Mouse (Mus musculus) heart, postnatal 4 days (tissue): ENCODE measurements at regions not wholly inside any gene's neighbourhood (a gene's known extent, or its start where the extent isn't known, plus 50 kb on each side); places are given as distances from the start of the nearest gene placed in this dataset.

Source experiments
- DNase-seq: peaks from one replicate; pipeline ENCODE4 v3.0.0; 2021

- no peak for DNase-seq
Measured at GRCm38 (mm10) chr4:9003891-9004290, 765.0 kb upstream of the Car8 start.

GRCm38 (mm10) chr4:9002380-9002779, 763.5 kb upstream of the Car8 start:
- DNase-seq, result no peak

GRCm38 (mm10) chr4:8998606-8999005, 759.8 kb upstream of the Car8 start:
- no peak for DNase-seq

DNA sequence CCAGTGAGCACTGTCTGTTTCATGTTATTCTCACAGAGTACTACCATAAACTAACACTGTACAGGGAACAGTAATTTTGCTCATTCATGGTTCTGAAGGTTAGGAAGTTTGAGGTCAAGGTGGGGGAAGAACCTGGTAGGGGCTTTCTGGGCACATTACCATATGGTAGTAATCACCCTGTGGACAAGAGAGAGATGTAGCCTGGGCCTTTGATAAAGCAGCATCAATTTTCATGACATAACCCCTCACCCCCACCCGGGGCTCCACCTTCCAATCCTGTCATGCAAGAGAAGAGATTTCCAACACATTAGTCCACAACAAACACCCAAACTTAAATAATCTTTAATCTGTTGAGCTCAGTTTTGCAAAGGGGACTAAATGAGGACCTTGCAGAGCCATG, 753.3 kb upstream of the Car8 start:
- DNase-seq, result no peak

GRCm38 (mm10) chr4:8990551-8990950, 751.7 kb upstream of the Car8 start:
- no peak for DNase-seq

GRCm38 (mm10) chr4:8989614-8990013, 750.8 kb upstream of the Car8 start:
- DNase-seq, result no peak

- no peak for DNase-seq
Measured at GRCm38 (mm10) chr4:8989110-8989509, 750.3 kb upstream of the Car8 start.

- DNase-seq, result no peak
Measured at GRCm38 (mm10) chr4:8988345-8988733, 749.5 kb upstream of the Car8 start.

- DNase-seq, result no peak
Measured at GRCm38 (mm10) chr4:8987544-8988344, 748.9 kb upstream of the Car8 start.

DNA sequence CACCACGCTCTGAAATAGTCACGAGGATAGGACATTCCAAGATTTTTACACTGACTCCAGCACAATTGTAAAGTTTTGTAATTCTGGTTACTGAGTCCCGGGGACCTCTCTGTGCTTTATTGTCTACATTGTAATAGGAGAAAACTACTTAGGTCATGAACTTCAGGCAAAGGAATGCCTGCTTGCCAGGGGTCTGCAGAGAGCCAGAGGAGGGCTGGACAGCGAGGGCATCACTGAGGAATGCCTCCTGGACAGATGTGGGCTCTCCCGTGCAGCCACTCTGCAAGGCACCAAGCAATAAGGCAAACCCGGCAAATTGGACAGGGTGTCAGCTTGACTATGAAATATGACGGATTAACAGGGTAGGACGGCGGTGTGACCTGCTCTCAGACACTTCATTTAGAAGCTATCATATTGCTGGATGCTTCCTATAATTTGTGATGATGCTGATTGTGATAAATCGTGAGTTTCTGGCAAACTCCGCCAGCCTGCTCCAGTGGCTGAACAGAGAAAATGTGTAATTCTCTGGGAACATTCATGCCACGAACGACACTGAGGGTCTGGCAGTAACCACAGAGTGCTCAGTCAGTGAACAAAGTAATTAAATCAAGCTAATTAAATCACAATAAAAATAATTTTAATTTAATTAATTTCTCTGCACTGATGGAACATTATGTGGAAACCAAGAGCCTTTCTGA, 747.7 kb upstream of the Car8 start:
- DNase-seq, result no peak

DNA sequence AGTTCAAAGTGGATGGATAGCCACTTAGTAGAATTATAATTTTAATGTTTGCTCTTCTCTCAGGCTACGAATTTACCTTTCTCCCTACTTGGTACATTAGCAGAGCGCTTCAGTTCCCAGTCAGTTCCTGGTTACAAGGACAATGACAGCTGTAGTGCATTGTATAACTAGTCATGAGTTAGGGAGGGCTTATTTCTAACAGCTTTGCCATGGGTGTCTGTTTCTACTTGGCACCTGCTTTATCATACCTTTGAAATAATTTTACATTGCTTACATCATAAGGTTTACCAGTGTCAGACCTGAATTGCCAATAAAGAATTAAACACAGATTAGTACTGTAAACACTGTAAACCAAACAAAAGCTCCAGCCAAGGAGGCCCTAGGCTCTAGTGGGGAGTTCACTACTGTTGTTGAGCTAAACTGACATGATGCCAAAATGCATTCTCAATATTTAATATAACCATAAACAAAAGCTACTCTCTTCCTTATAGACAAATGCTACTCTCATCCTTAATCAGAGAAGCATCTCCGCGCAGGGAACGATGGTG, 745.3 kb upstream of the Car8 start:
- DNase-seq, result no peak

DNA sequence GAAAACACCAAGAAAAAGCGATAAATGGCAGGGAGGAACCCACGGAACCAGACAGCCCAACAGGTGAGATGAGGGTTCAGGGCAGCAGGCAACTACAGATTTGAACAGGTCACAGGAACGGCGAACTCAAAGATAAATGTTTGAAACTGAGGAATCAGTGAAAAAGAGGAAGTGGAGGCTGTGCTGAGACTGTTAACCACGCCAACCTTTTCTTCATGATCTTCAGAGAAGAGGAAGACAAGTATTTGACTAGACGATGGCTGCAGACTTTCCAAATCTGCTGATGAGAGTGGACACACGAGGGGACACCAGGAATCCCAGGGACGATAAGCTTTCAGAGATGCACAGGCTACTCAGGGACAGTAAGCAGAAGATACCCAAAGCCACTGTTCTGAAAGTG, 740.1 kb upstream of the Car8 start:
- no peak for DNase-seq

GRCm38 (mm10) chr4:8969951-8970455, 731.2 kb upstream of the Car8 start:
- DNase-seq, result no peak

DNA sequence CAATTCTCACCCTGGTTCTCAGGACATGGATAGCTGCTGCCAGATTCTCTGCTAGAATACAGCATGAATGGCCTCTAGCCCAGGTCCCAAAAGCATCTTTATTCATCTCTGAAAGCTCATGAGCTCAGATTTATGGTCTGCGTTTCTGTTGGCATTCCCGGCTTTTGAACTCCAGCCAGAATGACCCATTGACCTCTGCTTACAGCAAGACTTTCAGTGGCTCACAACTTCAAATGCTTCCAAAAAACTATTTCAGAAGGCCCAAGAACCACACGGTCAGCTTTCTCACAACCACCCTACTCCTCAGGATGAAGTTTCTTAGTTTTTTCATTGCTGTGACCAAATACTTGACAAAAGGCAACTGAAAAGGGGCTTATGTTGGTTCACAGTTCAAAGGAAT, 729.9 kb upstream of the Car8 start:
- peak; percentile 13 for DNase-seq

DNA sequence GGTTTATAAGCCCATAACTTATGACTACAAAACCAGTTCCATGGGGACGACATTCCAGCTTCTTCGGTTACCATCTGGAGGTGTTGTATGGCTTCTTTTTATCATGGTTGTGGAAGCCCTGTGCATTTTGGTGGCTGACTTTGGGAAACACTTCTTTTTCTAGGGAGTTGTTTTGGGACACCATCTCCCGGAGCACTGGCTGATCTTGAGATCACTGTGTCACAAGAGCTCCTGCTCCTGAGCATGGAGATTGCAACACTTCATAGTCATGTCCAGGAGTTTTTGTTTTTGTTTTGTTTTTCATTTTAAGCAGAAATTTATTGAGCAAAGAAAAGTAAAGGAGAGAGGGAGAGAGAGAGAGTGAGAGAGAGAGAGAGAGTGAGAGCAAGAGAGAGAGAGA, 729.1 kb upstream of the Car8 start:
- no peak for DNase-seq

- DNase-seq, result peak; percentile 28
Measured at GRCm38 (mm10) chr4:8965563-8965962, 726.7 kb upstream of the Car8 start.

DNA sequence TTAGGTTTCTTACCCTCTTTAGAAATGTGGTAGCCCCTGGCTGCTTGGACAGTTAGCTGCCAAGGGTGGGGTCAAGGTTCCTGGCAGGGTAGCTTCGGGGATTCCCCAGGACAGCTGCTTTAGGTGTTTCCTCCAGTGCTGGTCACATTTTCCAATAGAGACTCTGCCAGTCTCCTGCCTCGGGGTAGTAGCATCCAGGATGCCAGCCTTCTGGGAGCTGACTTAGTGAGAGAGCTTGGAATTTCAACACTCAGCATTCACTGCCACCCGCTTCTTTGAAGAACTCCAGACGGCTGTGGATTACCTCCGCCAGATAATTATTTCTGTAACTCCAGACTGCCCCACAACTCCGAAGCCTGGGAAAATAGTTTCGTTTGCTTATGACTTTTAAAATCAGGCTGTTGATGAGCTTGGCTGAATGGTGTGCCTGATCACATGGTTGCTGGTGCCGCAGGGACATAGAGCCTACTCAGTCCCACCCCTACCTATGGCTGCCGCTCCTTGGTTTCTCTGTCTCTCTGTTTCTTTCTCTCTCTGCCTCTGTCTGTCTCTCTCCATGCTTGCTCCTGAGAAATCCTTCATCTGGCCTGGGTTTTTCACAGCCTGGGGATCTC, 724.2 kb upstream of the Car8 start:
- DNase-seq, result peak; percentile 44

DNA sequence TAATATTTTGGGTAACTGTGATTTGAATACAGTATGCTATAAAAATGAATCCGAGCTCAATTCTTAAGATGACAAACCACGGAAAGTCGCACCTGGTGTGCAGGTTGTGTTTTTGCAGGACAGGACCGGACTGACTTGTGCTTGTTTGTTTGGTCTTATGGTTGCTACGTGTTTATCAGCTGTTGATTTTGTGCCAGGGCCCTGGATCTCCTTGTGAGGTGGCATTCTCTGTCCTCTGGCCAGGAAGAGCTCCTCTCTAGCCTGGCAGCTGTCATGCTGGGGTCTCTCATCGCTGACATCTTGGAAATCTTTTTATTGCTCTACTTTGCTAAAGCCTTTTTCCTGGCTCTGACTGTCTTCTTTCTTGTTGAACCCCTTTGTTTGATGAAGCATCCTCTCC, 723.0 kb upstream of the Car8 start:
- DNase-seq, result peak; percentile 60

DNA sequence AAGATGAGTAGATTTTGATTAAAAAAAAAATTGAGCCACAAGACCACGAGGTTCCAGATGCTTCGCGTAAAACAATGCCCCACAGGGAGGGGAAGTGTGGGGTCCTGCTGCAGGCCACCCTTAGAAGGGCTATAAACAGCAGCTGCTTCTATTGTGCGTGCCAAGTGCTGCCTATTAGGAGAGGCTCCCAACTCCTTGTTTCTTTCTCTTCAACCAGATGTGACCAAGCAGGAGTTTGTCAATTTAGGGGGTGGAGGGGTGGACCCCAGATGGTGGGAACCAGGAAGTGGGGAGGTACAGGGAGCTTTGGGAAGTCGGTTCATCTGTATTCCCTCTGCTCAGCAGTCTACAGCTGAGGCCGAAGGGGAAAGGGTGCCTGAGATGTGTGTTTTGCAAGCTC, 718.9 kb upstream of the Car8 start:
- DNase-seq, result no peak

DNA sequence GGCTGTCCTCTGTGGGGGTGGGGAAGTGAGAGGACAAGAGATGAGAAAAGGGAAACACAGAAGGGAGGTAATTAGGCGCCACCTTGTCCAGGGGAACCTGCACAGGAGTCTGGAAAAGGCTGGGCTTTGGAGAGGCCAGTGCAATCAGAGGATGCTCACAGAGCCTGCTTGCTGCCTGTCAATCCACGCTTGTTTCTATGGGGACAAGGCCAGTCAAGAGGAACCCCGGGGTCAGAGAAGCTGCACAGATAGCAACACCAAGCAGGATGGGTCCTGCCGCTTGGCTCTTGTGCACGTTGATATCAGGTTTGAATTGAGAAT, 718.1 kb upstream of the Car8 start:
- no peak for DNase-seq

DNA sequence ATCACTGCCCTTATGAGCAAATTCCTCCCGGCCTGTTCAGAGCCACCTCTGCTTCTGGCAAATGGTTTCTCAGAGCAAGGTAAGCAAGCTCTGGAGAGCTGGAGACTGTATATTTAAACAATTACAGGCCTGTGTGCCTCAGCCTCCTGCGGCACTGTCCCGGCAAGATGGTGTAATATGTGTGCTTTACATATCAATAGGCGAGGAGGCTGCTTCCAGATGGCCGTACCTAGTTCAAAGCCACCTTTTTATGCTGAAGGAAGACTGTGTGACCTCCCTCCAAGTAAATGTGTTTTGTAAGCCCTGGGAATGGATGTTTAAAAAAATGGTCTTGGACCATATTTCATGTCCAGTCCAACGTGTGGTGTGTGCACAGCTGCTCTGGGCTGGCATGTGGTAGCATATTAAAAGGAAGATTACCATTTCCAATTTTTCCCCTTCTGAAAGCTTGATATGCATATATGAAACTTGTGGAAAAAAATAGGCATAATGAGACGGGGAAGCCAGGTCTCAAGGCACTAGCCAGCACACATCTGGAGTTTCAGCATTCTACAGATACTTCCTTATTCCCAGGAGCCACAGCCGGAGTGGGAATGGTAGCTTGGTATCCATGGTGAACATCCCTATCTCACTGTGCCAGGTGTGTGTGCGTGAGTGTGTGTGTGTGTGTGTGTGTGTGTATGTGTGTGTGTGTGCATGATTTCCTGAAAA, 717.6 kb upstream of the Car8 start:
- no peak for DNase-seq

DNA sequence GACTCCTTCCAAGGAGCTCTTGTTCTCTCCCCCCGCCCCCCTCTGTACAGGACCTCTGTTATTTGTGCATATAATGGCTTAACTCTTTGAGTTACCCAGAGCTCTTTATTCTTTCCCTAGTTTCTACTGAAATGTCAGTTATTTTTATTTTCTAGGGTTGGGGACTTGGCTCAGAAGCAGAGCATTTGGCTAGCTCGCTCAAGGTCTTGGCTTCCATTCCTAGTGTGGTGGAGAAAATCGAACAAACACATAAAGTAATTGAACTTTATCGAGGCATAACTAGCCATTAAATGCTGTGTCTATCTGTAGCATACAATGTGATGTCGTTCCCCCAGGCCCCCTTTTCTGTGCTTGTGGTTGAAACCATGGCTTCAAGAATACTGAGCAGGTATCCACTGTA, 716.5 kb upstream of the Car8 start:
- no peak for DNase-seq
